Mouse (Mus musculus): ENCODE data around the gene Thsd4.

DNA sequence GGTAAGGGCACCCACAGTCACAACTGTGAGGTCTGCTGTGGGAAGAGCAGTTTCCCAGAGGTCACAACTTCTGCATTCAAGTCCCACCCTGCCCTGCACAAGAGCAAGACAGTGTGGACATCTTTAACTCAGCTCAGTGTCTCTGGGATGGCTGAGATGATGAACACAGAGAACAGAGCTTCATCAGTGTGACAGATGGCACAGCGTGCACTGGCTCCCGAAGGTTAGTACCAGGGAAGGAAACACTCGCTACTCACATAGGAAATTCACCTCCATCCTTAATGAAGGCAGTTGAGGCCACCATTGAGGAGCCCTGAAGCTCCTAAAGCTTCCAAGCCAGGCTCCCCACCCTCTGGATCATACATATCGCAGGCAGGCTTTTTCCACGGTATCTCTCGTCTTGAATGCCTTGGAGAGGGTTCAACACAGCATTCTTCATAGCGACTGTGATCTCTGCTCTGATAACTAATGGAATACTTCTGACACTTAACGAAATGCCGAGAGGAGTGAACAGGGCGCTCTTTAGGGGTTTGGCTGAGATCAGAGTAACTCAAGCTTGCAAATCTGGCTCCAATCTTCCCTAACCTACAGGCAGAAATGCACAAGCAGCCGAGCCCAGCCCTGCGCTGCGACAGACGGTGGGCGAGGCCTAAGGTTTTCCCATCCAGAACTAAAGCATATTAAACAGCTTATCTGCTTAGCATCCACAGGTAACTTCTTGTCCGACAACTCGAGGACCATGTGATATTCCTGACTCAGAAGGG is 110.8 kb downstream of the Thsd4 start:
- TF ChIP-seq CTCF (IDR thresholded peaks at IDR 0.05; ENCODE audit: low read depth, low read length) (no peak), POLR2A (IDR thresholded peaks at IDR 0.05; ENCODE audit: insufficient read depth, low read length) (no peak)
